Mouse (Mus musculus) neural tube, embryonic 11.5 days (tissue): ENCODE results near the gene Map4k4. TPM values are rescaled to one million over a fixed set of nuclear protein-coding genes. Genes with fewer than 3 reads are reported as not detected.

Source experiments
- ATAC-seq: fragments of 200-750 bp; cut with Nextera tagmentation; 2 replicates; pipeline ENCODE4 v1.8.0; 2017; ENCODE audit warnings: moderate number of reproducible peaks, mild to moderate bottlenecking, moderate TSS enrichment, moderate library complexity; ENCODE audit not compliant: insufficient read depth, low FRiP score, low TSS enrichment
- DNase-seq: peaks from one replicate; pipeline ENCODE4 v3.0.0-alpha.2; 2015; ENCODE audit warnings: low spot score
- H3K27ac ChIP-seq: fragments of 300-500 bp; sonication (generic); 2 replicates; pipeline ENCODE4 v1.5.1; 2014; ENCODE audit warnings: low read depth, mild to moderate bottlenecking, low read length
- H3K27me3 ChIP-seq: fragments of 300-500 bp; sonication (generic); 2 replicates; pipeline ENCODE4 v1.6.1; 2014; ENCODE audit warnings: mild to moderate bottlenecking, low read length, mixed read lengths; ENCODE audit not compliant: control insufficient read depth, insufficient read depth
- H3K36me3 ChIP-seq: fragments of 300-500 bp; sonication (generic); 2 replicates; pipeline ENCODE4 v1.6.1; 2014; ENCODE audit warnings: mild to moderate bottlenecking, low read length, moderate library complexity, mixed read lengths; ENCODE audit not compliant: control insufficient read depth, insufficient read depth
- H3K4me1 ChIP-seq: fragments of 300-500 bp; sonication (generic); 2 replicates; pipeline ENCODE4 v1.6.1; 2014; ENCODE audit warnings: low read length, mixed read lengths; ENCODE audit not compliant: control insufficient read depth, insufficient read depth
- H3K4me2 ChIP-seq: fragments of 300-500 bp; sonication (generic); 2 replicates; pipeline ENCODE4 v1.6.1; 2014; ENCODE audit warnings: low read depth, mild to moderate bottlenecking, moderate library complexity
- H3K4me3 ChIP-seq: fragments of 300-500 bp; sonication (generic); 2 replicates; pipeline ENCODE4 v1.5.1; 2014; ENCODE audit warnings: low read depth, low read length
- H3K9ac ChIP-seq: fragments of 300-500 bp; sonication (generic); 2 replicates; pipeline ENCODE4 v1.6.1; 2014; ENCODE audit warnings: mild to moderate bottlenecking, low read length
- H3K9me3 ChIP-seq: fragments of 300-500 bp; sonication (generic); 2 replicates; pipeline ENCODE4 v1.6.1; 2016; ENCODE audit warnings: low read length; ENCODE audit not compliant: control insufficient read depth
- WGBS: fragments of 180-500 bp; shearing (Covaris S2); extraction: QIAGEN DNeasy Blood & Tissue Kit; methylation state at CpG from one replicate; pipeline ENCODE4 v1.1.7; 2014; 5-methylcytosine and 5-hydroxymethylcytosine counted together
- polyA plus RNA-seq: library from polyadenylated mRNA; unstranded; fragments of >200 nt; fragmentation: Nextera tagmentation; extraction: Ambion mirVana; gene quantifications from 2 replicates; pipeline ENCODE4 v1.2.1, GENCODE M21; 2014

The Map4k4 gene
- polyA plus RNA-seq, 1 experiment from 2014 or later, result 39.4 TPM

DNA sequence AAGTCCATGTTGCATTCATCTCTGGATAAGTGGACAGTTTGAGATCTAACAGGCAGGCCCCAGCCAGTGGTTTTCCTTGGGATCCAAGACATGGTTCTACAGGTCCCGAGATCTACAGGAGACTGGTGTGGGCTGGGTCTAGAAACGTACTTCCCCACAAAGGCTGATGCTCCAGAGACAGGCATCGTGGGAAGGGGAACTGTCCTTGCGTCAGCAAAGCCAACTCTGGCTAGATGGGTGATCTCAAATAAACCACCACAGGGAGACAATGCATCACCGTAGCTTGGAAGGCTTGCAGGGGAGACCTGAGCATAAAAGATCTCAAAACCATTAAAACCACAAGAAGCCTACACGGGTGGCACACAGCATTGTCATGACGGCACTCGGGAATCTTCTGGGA lies 163.8 kb downstream of the Map4k4 start:
- Histone ChIP-seq H3K36me3 (no peaks in the 10 kb centered on the region), H3K9me3 (no peaks in the 10 kb centered on the region), H3K4me1 (0 out of 2 replicates have a peak, but pooled peaks cover 2% of the 10 kb centered on the region), H3K4me2 (no peak overlapping the region), H3K27me3 (no peaks in the 10 kb centered on the region), H3K9ac (no peak overlapping the region), H3K4me3 (no peak overlapping the region), H3K27ac (no peak overlapping the region)
- no peak for DNase-seq
- WGBS, result 89% methylated on average over 8 of the region's 8 CpGs
- no peak for ATAC-seq

- Histone ChIP-seq H3K9ac (no peak overlapping the region), H3K9me3 (no peaks in the 10 kb centered on the region), H3K27me3 (no peaks in the 10 kb centered on the region), H3K36me3 (no peaks in the 10 kb centered on the region), H3K4me3 (no peak overlapping the region), H3K27ac (no peak overlapping the region), H3K4me1 (no peaks in the 10 kb centered on the region), H3K4me2 (no peak overlapping the region)
- ATAC-seq, result no peak
- WGBS, result 85% methylated on average over 4 of the region's 4 CpGs
- DNase-seq, result no peak
These were observed 171.8 kb downstream of the Map4k4 start for GRCm38 (mm10) chr1:40072558-40072957.

DNA sequence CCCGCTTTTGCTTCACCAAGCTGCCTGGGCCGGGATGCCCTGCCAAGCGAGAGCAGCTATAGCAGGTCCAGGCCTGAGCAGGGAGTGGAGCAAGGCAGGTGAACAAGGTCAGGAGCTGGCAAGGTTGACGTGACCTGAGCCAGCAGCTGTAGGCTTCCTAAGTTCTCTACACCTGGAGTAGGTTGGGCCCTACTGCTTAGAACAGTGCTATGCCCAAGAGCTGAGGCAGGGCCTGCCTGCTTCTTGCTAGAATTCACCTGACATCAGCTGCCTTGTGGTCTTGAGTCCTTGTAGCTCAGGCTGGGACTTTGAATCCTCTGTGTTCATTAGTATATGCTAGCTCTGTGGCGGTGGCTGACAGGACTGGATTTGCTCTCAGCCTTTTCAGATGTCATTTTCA lies 173.1 kb downstream of the Map4k4 start, which contains the start of gene Il1r2:
Gene Il1r2, plus strand, starts transcription at position 301 of the 400 bp plus-strand sequence.
- H3K27me3 ChIP-seq, result no peaks in the 10 kb centered on the region
- H3K4me2 ChIP-seq, result no peak within 1 kb of the TSS
- ATAC-seq (no peak), DNase-seq (no peak)
- no peak within 1 kb of the TSS for H3K27ac ChIP-seq
- H3K9ac ChIP-seq, result no peak within 1 kb of the TSS
- WGBS, result 91% methylated on average over 5 of the region's 5 CpGs
- H3K4me1 ChIP-seq, result no peaks in the 10 kb centered on the region
- H3K4me3 ChIP-seq, result no peak within 1 kb of the TSS
- H3K9me3 ChIP-seq, result no peaks in the 10 kb centered on the region
- H3K36me3 ChIP-seq, result no peaks in the 10 kb centered on the region

Other genes starting within 250 kb of the Map4k4 start
- 0.82 and 1.2 TPM in 2 replicates for gene Creg2, start 249.4 kb upstream of the Map4k4 start, polyA plus RNA-seq
- gene Rfx8, start 179.9 kb upstream of the Map4k4 start, polyA plus RNA-seq, result 0.15 and 0.22 TPM in 2 replicates
- gene Gm3646, start 95.6 kb upstream of the Map4k4 start, polyA plus RNA-seq, result not detected in 2 replicates
- gene Il1r2, start 173.2 kb downstream of the Map4k4 start, polyA plus RNA-seq, result 0.34 TPM in 1 of 2 replicates, not detected in the other